Mouse (Mus musculus) small intestine, adult 10 weeks (tissue): ENCODE data around the gene Ncaph. TPM values are rescaled to one million over a fixed set of nuclear protein-coding genes. Genes with fewer than 3 reads are reported as not detected.

ENCODE experiments used
- polyA plus RNA-seq: library from polyadenylated mRNA; stranded (reverse); fragments of 350-450 nt; fragmentation: Illumina TruSeq; extraction: RNeasy Lipid Tissue Mini Kit (QIAGEN cat#74804); gene quantifications from one replicate; pipeline ENCODE4 v1.2.3, GENCODE M21; 2014; ENCODE audit warnings: low replicate concordance

Gene Ncaph
- polyA plus RNA-seq = 18.8 TPM

GRCm38 (mm10) chr2:127133621-127134461 is at the start of gene Ncaph:
Ncaph (minus strand) TSS chr2:127133954.

GRCm38 (mm10) chr2:127143158-127144063 is 9.7 kb upstream of the Ncaph start, which contains the start of gene Itpripl1:
Itpripl1 (minus strand) TSS chr2:127143442.

GRCm38 (mm10) chr2:127070435-127070841 is 63.3 kb downstream of the Ncaph start, which contains the start of gene Blvra:
Blvra (plus strand) TSS chr2:127070665.

Other genes starting within 250 kb of the Ncaph start
- 198 TPM for gene Sppl2a, start 200.7 kb downstream of the Ncaph start, polyA plus RNA-seq
- 15.4 TPM for gene Ap4e1, start 125.2 kb downstream of the Ncaph start, polyA plus RNA-seq
- 23.0 TPM for gene Blvra, start 63.3 kb downstream of the Ncaph start, polyA plus RNA-seq
- 2.2 TPM for gene Itpripl1, start 9.5 kb upstream of the Ncaph start, polyA plus RNA-seq
- gene 1810024B03Rik, start 74.3 kb upstream of the Ncaph start, polyA plus RNA-seq = 0.63 TPM
- gene Snrnp200, start 74.4 kb upstream of the Ncaph start, polyA plus RNA-seq = 16.6 TPM
- 22.9 TPM for gene Ciao1, start 113.9 kb upstream of the Ncaph start, polyA plus RNA-seq
- 46.4 TPM for gene Tmem127, start 114.0 kb upstream of the Ncaph start, polyA plus RNA-seq
- gene Stard7, start 136.3 kb upstream of the Ncaph start, polyA plus RNA-seq = 123 TPM
- 0.82 TPM for gene Dusp2, start 202.2 kb upstream of the Ncaph start, polyA plus RNA-seq
- gene Astl, start 204.7 kb upstream of the Ncaph start, polyA plus RNA-seq = not detected
- 0.11 TPM for gene Adra2b, start 229.3 kb upstream of the Ncaph start, polyA plus RNA-seq